Mouse (Mus musculus) neural tube, embryonic 11.5 days (tissue): ENCODE results near the gene Rabl3. TPM values are rescaled to one million over a fixed set of nuclear protein-coding genes. Genes with fewer than 3 reads are reported as not detected.

Experiments used
- ATAC-seq: fragments of 200-750 bp; cut with Nextera tagmentation; 2 replicates; pipeline ENCODE4 v1.8.0; 2017; ENCODE audit warnings: moderate number of reproducible peaks, mild to moderate bottlenecking, moderate TSS enrichment, moderate library complexity; ENCODE audit not compliant: insufficient read depth, low FRiP score, low TSS enrichment
- DNase-seq: peaks from one replicate; pipeline ENCODE4 v3.0.0-alpha.2; 2015; ENCODE audit warnings: low spot score
- H3K27ac ChIP-seq: fragments of 300-500 bp; sonication (generic); 2 replicates; pipeline ENCODE4 v1.5.1; 2014; ENCODE audit warnings: low read depth, mild to moderate bottlenecking, low read length
- H3K27me3 ChIP-seq: fragments of 300-500 bp; sonication (generic); 2 replicates; pipeline ENCODE4 v1.6.1; 2014; ENCODE audit warnings: mild to moderate bottlenecking, low read length, mixed read lengths; ENCODE audit not compliant: control insufficient read depth, insufficient read depth
- H3K36me3 ChIP-seq: fragments of 300-500 bp; sonication (generic); 2 replicates; pipeline ENCODE4 v1.6.1; 2014; ENCODE audit warnings: mild to moderate bottlenecking, low read length, moderate library complexity, mixed read lengths; ENCODE audit not compliant: control insufficient read depth, insufficient read depth
- H3K4me1 ChIP-seq: fragments of 300-500 bp; sonication (generic); 2 replicates; pipeline ENCODE4 v1.6.1; 2014; ENCODE audit warnings: low read length, mixed read lengths; ENCODE audit not compliant: control insufficient read depth, insufficient read depth
- H3K4me2 ChIP-seq: fragments of 300-500 bp; sonication (generic); 2 replicates; pipeline ENCODE4 v1.6.1; 2014; ENCODE audit warnings: low read depth, mild to moderate bottlenecking, moderate library complexity
- H3K4me3 ChIP-seq: fragments of 300-500 bp; sonication (generic); 2 replicates; pipeline ENCODE4 v1.5.1; 2014; ENCODE audit warnings: low read depth, low read length
- H3K9ac ChIP-seq: fragments of 300-500 bp; sonication (generic); 2 replicates; pipeline ENCODE4 v1.6.1; 2014; ENCODE audit warnings: mild to moderate bottlenecking, low read length
- H3K9me3 ChIP-seq: fragments of 300-500 bp; sonication (generic); 2 replicates; pipeline ENCODE4 v1.6.1; 2016; ENCODE audit warnings: low read length; ENCODE audit not compliant: control insufficient read depth
- WGBS: fragments of 180-500 bp; shearing (Covaris S2); extraction: QIAGEN DNeasy Blood & Tissue Kit; methylation state at CpG from one replicate; pipeline ENCODE4 v1.1.7; 2014; 5-methylcytosine and 5-hydroxymethylcytosine counted together
- polyA plus RNA-seq: library from polyadenylated mRNA; unstranded; fragments of >200 nt; fragmentation: Nextera tagmentation; extraction: Ambion mirVana; gene quantifications from 2 replicates; pipeline ENCODE4 v1.2.1, GENCODE M21; 2014

Rabl3 gene
- polyA plus RNA-seq, 1 experiment from 2014 or later = 39.6 TPM

GRCm38 (mm10) chr16:37562961-37563360, 23.3 kb downstream of the Rabl3 start:
- no peak overlapping the region for H3K9ac ChIP-seq
- H3K27ac ChIP-seq = no peak overlapping the region
- ATAC-seq = no peak
- H3K27me3 ChIP-seq = no peaks in the 10 kb centered on the region
- peaks cover 2% of the 10 kb centered on the region; the same call in 1 of the 2 replicates for H3K36me3 ChIP-seq
- H3K4me1 ChIP-seq = no peaks in the 10 kb centered on the region
- WGBS = 90% methylated on average over 5 of the region's 5 CpGs
- no peak overlapping the region for H3K4me2 ChIP-seq
- DNase-seq = no peak
- H3K4me3 ChIP-seq = no peak overlapping the region
- no peaks in the 10 kb centered on the region for H3K9me3 ChIP-seq

- H3K9me3 ChIP-seq = no peaks in the 10 kb centered on the region
- no peaks in the 10 kb centered on the region; the same call in 1 of the 2 replicates for H3K36me3 ChIP-seq
- no peak for ATAC-seq
- no peak overlapping the region for H3K9ac ChIP-seq
- 89% methylated on average over 1 of the region's 1 CpGs for WGBS
- H3K4me3 ChIP-seq = no peak overlapping the region
- H3K27me3 ChIP-seq = no peaks in the 10 kb centered on the region
- H3K27ac ChIP-seq = no peak overlapping the region
- no peaks in the 10 kb centered on the region for H3K4me1 ChIP-seq
- no peak for DNase-seq
- no peak overlapping the region for H3K4me2 ChIP-seq
Observed at GRCm38 (mm10) chr16:37565117-37565516, 25.4 kb downstream of the Rabl3 start.

GRCm38 (mm10) chr16:37566107-37566506, 26.4 kb downstream of the Rabl3 start:
- Histone ChIP-seq H3K4me2 (no peak overlapping the region), H3K27ac (no peak overlapping the region), H3K27me3 (no peaks in the 10 kb centered on the region), H3K4me3 (no peak overlapping the region), H3K4me1 (no peaks in the 10 kb centered on the region), H3K9ac (no peak overlapping the region), H3K36me3 (no peaks in the 10 kb centered on the region; the same call in 1 of the 2 replicates), H3K9me3 (no peaks in the 10 kb centered on the region)
- ATAC-seq = no peak
- WGBS = 85% methylated on average over 6 of the region's 6 CpGs
- no peak for DNase-seq

GRCm38 (mm10) chr16:37567113-37568050, 27.7 kb downstream of the Rabl3 start:
- WGBS = 88% methylated on average over 12 of the region's 12 CpGs
- Histone ChIP-seq H3K9ac (no peak overlapping the region), H3K4me3 (no peak overlapping the region), H3K9me3 (no peaks in the 10 kb centered on the region), H3K4me2 (no peak overlapping the region), H3K27me3 (no peaks in the 10 kb centered on the region), H3K4me1 (no peaks in the 10 kb centered on the region), H3K27ac (no peak overlapping the region), H3K36me3 (no peaks in the 10 kb centered on the region; the same call in 1 of the 2 replicates)
- ATAC-seq = no peak
- DNase-seq = no peak

- Histone ChIP-seq H3K9me3 (no peaks in the 10 kb centered on the region; the same call in 1 of the 2 replicates), H3K9ac (no peak overlapping the region), H3K4me1 (no peaks in the 10 kb centered on the region), H3K27ac (no peak overlapping the region), H3K4me2 (no peak overlapping the region), H3K4me3 (no peak overlapping the region), H3K27me3 (no peaks in the 10 kb centered on the region), H3K36me3 (no peaks in the 10 kb centered on the region; the same call in 1 of the 2 replicates)
- ATAC-seq (no peak), DNase-seq (no peak)
- 77% methylated on average over 3 of the region's 3 CpGs for WGBS
Observed at GRCm38 (mm10) chr16:37571554-37571953, 31.9 kb downstream of the Rabl3 start.

GRCm38 (mm10) chr16:37572117-37572754, 32.6 kb downstream of the Rabl3 start:
- H3K4me3 ChIP-seq = no peak overlapping the region
- H3K27me3 ChIP-seq = no peaks in the 10 kb centered on the region
- H3K9ac ChIP-seq = no peak overlapping the region
- no peak for ATAC-seq
- H3K4me2 ChIP-seq = no peak overlapping the region
- H3K9me3 ChIP-seq = no peaks in the 10 kb centered on the region; the same call in 1 of the 2 replicates
- no peaks in the 10 kb centered on the region; the same call in 1 of the 2 replicates for H3K36me3 ChIP-seq
- no peak for DNase-seq
- no peak overlapping the region for H3K27ac ChIP-seq
- 91% methylated on average over 12 of the region's 12 CpGs for WGBS
- H3K4me1 ChIP-seq = no peaks in the 10 kb centered on the region

GRCm38 (mm10) chr16:37573061-37573460, 33.4 kb downstream of the Rabl3 start:
- Histone ChIP-seq H3K4me2 (no peak overlapping the region), H3K27ac (no peak overlapping the region), H3K4me3 (no peak overlapping the region), H3K4me1 (no peaks in the 10 kb centered on the region), H3K9ac (no peak overlapping the region), H3K36me3 (no peaks in the 10 kb centered on the region; the same call in 1 of the 2 replicates), H3K27me3 (no peaks in the 10 kb centered on the region), H3K9me3 (no peaks in the 10 kb centered on the region; the same call in 1 of the 2 replicates)
- WGBS = 96% methylated on average over 5 of the region's 5 CpGs
- ATAC-seq = no peak
- DNase-seq = no peak

DNA sequence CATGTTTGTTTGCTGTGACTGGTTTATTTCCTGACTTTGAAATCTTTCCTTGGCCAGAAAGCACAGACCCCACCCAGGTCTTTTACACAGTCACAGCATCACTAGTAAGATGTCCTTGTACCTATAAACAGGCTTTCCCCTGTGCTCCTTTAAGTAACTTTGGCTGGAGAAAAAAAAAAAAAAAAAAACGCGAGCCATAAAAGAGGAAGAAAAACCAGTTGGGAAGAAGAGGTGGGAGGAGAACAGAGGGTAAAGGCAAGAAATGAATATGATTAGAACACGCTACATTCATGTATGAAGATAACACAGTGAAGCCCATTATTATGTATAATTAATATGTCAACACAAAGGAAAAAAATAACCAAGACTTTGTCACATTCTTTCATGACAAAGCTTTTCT, 35.6 kb downstream of the Rabl3 start:
- H3K27ac ChIP-seq = no peak overlapping the region
- DNase-seq (no peak), ATAC-seq (no peak)
- no peak overlapping the region for H3K4me3 ChIP-seq
- no peak overlapping the region for H3K9ac ChIP-seq
- H3K4me1 ChIP-seq = no peaks in the 10 kb centered on the region
- no peaks in the 10 kb centered on the region; the same call in 1 of the 2 replicates for H3K9me3 ChIP-seq
- no peaks in the 10 kb centered on the region; the same call in 1 of the 2 replicates for H3K36me3 ChIP-seq
- no peak overlapping the region for H3K4me2 ChIP-seq
- H3K27me3 ChIP-seq = no peaks in the 10 kb centered on the region
- 90% methylated on average over 2 of the region's 3 CpGs for WGBS
